Mouse (Mus musculus) cerebellum, postnatal 10 days (tissue): Measurements from ENCODE around the gene Rpl26.
"Not testable (repeated sequence)": the region's sequence is repeated elsewhere in the genome, so short reads cannot be mapped to it uniquely, and the experiment has no call there.

Experiments used
- DNase-seq, 2 experiments: peaks; one replicate each; pipeline ENCODE4 v3.0.0; 2021; ENCODE audit warnings: mixed read lengths in 2 of 2

The Rpl26 gene

GRCm38 (mm10) chr11:68924749-68925148 is 23.4 kb downstream of the Rpl26 start:
- no peak for DNase-seq

DNA sequence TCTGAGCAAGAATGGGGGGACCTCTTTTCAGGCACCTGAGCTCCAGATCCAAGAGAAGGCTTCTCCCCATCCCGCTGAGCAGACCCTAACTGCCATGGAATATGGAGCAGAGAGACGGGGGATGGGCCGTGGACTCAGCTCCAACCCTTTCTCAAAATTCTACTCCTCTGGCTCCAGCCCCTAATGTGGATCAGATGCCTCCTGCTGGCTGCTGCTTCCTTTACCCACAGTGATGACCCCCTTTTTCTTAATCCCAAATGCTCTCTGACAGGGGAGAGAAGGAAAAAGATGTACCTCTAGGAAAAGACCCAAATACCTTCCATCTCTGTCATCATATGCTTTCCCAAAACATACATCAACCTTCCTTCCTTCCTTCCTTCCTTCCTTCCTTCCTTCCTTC is 25.6 kb downstream of the Rpl26 start, which contains the start of gene Odf4:
Gene Odf4 (minus strand): TSS at position 101 of the 400 bp plus-strand sequence.
- DNase-seq = no peak

GRCm38 (mm10) chr11:68929947-68930346 is 28.6 kb downstream of the Rpl26 start:
- no peak for DNase-seq

- DNase-seq = no peak
Observed at GRCm38 (mm10) chr11:68933885-68934507, 32.6 kb downstream of the Rpl26 start.

DNA sequence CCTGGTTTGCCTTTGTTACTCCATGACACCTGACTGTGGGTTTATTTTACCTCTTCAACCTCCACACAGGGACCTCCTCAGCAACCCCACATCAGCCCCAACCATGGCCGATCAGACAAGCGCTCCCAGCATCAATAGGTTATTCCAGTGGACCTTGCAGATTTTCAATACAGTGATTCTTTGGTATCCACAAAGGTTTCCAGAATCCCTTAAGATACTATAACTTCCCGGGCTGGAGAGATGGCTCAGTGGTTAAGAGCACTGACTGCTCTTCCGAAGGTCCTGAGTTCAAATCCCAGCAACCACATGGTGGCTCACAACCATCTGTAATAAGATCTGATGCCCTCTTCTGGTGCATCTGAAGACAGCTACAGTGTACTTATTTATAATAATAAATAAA is 35.6 kb downstream of the Rpl26 start:
- DNase-seq = not testable (repeated sequence)

GRCm38 (mm10) chr11:68939451-68940304 is 38.3 kb downstream of the Rpl26 start:
- peak; percentile 91 to 92 for DNase-seq

GRCm38 (mm10) chr11:68940516-68940915 is 39.1 kb downstream of the Rpl26 start:
- no peak for DNase-seq

DNA sequence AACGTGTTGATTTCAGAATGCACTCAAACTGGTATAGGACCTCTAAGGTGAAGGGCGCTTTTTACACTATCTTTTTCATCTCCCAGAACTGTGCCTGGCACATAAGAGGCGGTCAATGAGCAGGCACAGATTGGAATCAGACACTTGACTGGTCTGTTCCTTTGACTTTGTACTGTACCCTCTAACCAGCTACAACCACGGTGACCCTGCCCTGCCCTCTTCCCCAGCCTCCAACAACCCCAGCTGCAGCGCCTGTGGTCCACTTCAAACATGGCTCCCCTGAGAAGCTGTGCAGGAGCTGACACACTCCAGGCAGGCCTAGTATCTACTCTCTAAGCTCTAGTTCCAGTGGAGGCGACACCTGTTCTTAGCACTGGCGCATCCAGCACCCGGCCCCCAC is 41.3 kb downstream of the Rpl26 start:
- no peak for DNase-seq

GRCm38 (mm10) chr11:68945245-68945644 is 43.9 kb downstream of the Rpl26 start:
- DNase-seq = no peak

GRCm38 (mm10) chr11:68946001-68946400 is 44.6 kb downstream of the Rpl26 start:
- DNase-seq = no peak

GRCm38 (mm10) chr11:68946806-68947440 is 45.5 kb downstream of the Rpl26 start:
- DNase-seq = peak; percentile 44 to 51

- peak; percentile 71 to 78 for DNase-seq
Observed at GRCm38 (mm10) chr11:68947542-68947993, 46.2 kb downstream of the Rpl26 start.

DNA sequence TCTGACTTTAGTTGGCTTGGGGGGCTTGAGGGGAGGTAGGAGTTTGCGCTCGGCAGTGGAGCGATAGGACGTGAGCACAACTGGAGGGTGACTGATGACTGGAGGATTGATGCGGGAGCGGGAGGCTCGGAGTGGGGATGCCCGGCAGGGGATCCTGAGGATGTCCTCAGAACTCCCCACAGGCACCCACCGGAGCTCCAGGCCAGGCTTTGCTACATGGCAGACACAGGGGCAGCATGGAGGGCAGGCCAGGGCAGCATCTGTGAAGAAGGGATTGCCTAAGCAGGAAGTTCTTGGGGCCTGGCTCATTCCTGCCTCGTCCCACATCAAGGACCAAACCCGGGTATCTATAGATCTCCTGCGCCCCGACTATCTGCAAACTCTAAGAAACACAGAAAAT is 52.5 kb downstream of the Rpl26 start:
- DNase-seq = no peak

GRCm38 (mm10) chr11:68954408-68954807 is 53.0 kb downstream of the Rpl26 start:
- no peak for DNase-seq

DNA sequence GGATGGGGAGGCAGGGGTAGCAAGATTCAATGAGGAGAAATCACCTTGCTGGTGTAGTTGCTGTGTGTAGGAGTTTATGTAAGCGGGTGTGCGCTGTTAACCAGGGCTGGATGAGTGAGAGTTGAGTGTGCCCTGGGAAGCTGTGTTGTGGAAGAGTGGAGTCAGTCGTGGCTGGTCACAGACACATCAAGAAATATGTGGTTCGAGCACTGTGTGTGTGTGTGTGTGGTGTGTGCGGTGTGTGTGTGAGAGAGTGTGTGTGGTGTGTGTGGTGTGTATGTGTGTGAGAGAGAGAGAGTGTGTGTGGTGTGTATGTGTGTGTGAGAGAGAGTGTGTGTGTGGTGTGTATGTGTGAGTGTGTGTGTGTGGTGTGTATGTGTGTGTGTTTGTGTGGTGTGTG is 54.1 kb downstream of the Rpl26 start:
- no peak for DNase-seq

- DNase-seq = no peak
Observed at GRCm38 (mm10) chr11:68956107-68956506, 54.7 kb downstream of the Rpl26 start.
